Mouse (Mus musculus) intestine, embryonic 14.5 days (tissue): ENCODE measurements around the gene Vsig8. TPM values are rescaled to one million over a fixed set of nuclear protein-coding genes. Genes with fewer than 3 reads are reported as not detected.

ENCODE experiments used
- ATAC-seq: fragments of 200-750 bp; cut with Nextera tagmentation; replicated peaks from 2 replicates; pipeline ENCODE4 v1.8.0; 2017; ENCODE audit warnings: low read depth, moderate number of reproducible peaks, moderate TSS enrichment, moderate library complexity; ENCODE audit not compliant: low FRiP score, low TSS enrichment
- DNase-seq: peaks from one replicate; pipeline ENCODE4 v3.0.0-alpha.2; 2018; ENCODE audit warnings: low spot score
- H3K27ac ChIP-seq: fragments of 300-500 bp; sonication (generic); 2 replicates; pipeline ENCODE4 v1.5.1; 2014; ENCODE audit warnings: low read depth, mild to moderate bottlenecking, control low read depth
- H3K27me3 ChIP-seq: fragments of 300-500 bp; sonication (generic); replicated peaks from 2 replicates; pipeline ENCODE4 v1.6.1; 2014; ENCODE audit warnings: low read length, control low read depth; ENCODE audit not compliant: control insufficient read depth, insufficient read depth
- H3K36me3 ChIP-seq: fragments of 300-500 bp; sonication (generic); 2 replicates; pipeline ENCODE4 v1.6.1; 2014; ENCODE audit warnings: low read length, control low read depth; ENCODE audit not compliant: control insufficient read depth, insufficient read depth
- H3K4me1 ChIP-seq: fragments of 300-500 bp; sonication (generic); replicated peaks from 2 replicates; pipeline ENCODE4 v1.6.1; 2014; ENCODE audit warnings: low read length, control low read depth, mixed read lengths; ENCODE audit not compliant: control insufficient read depth, insufficient read depth
- H3K4me2 ChIP-seq: fragments of 300-500 bp; sonication (generic); 2 replicates; pipeline ENCODE4 v1.6.1; 2014; ENCODE audit warnings: low read length
- H3K4me3 ChIP-seq: fragments of 300-500 bp; sonication (generic); 2 replicates; pipeline ENCODE4 v1.5.1; 2014; ENCODE audit warnings: low read depth, low read length, control low read depth, mixed read lengths
- H3K9ac ChIP-seq: fragments of 300-500 bp; sonication (generic); 2 replicates; pipeline ENCODE4 v1.6.1; 2014; ENCODE audit warnings: mild to moderate bottlenecking, low read length
- H3K9me3 ChIP-seq: fragments of 300-500 bp; sonication (generic); 2 replicates; pipeline ENCODE4 v1.6.1; 2016; ENCODE audit warnings: low read length, control low read depth; ENCODE audit not compliant: control insufficient read depth
- WGBS: fragments of 180-500 bp; shearing (Covaris S2); extraction: QIAGEN DNeasy Blood & Tissue Kit; methylation state at CpG from one replicate; pipeline ENCODE4 v1.1.7; 2014; 5-methylcytosine and 5-hydroxymethylcytosine counted together
- polyA plus RNA-seq: library from polyadenylated mRNA; unstranded; fragments of >200 nt; fragmentation: Nextera tagmentation; extraction: Ambion mirVana; gene quantifications from 2 replicates; pipeline ENCODE4 v1.2.1, GENCODE M21; 2014

Vsig8 gene
- polyA plus RNA-seq, 1 experiment from 2014 or later = 0.35 TPM

DNA sequence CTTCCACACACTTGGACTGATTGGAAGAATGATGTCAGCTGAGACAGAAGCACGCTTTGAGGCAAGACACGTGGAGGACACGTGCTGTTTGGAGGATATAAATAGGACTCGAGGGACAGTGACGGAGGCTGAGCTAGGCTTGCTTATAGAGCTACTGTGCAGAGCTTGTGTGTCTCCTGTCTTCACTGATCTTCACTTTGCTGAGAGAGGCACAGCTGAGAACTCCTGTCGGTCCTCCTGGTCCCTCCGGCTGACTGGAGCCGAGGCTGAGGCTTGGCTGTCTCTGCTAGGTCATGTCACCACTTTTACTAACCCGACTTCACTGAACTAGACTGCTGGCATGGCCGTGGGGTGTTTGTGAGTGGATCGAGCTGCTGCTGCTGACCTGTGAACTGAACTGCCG is 32.0 kb upstream of the Vsig8 start:
- H3K4me3 ChIP-seq = no peak overlapping the region
- H3K9ac ChIP-seq = no peak overlapping the region
- DNase-seq (no peak), ATAC-seq (no peak)
- no peak overlapping the region for H3K4me2 ChIP-seq
- H3K36me3 ChIP-seq = no peaks in the 10 kb centered on the region
- H3K9me3 ChIP-seq = no peaks in the 10 kb centered on the region
- WGBS = 63% methylated on average over 12 of the region's 12 CpGs
- peaks cover 8% of the 10 kb centered on the region; the same call in 1 of the 2 replicates for H3K4me1 ChIP-seq
- no peak overlapping the region for H3K27ac ChIP-seq
- peaks cover 3% of the 10 kb centered on the region; the same call in 1 of the 2 replicates for H3K27me3 ChIP-seq

- Histone ChIP-seq H3K4me3 (no peak overlapping the region), H3K36me3 (no peaks in the 10 kb centered on the region), H3K9ac (no peak overlapping the region), H3K4me1 (peaks cover 8% of the 10 kb centered on the region; the same call in 1 of the 2 replicates), H3K4me2 (peak overlapping the region; percentile 13; the same call in 1 of the 2 replicates), H3K27me3 (peaks cover 3% of the 10 kb centered on the region; the same call in 1 of the 2 replicates), H3K9me3 (no peaks in the 10 kb centered on the region), H3K27ac (peak overlapping the region; percentile 16; the same call in 1 of the 2 replicates)
- WGBS = 47% methylated on average over 15 of the region's 15 CpGs
- no peak for DNase-seq
- no peak for ATAC-seq
These were observed 30.5 kb upstream of the Vsig8 start for GRCm38 (mm10) chr1:172525027-172525764.

- Histone ChIP-seq H3K9ac (no peak overlapping the region), H3K9me3 (no peaks in the 10 kb centered on the region), H3K36me3 (no peaks in the 10 kb centered on the region), H3K27me3 (peaks cover 3% of the 10 kb centered on the region; the same call in 1 of the 2 replicates), H3K4me1 (peaks cover 8% of the 10 kb centered on the region; the same call in 1 of the 2 replicates), H3K4me3 (no peak overlapping the region), H3K27ac (no peak overlapping the region), H3K4me2 (no peak overlapping the region)
- no peak for ATAC-seq
- 68% methylated on average over 7 of the region's 7 CpGs for WGBS
- no peak for DNase-seq
These were observed 29.8 kb upstream of the Vsig8 start for GRCm38 (mm10) chr1:172525971-172526370.

- no peaks in the 10 kb centered on the region for H3K9me3 ChIP-seq
- H3K4me3 ChIP-seq = no peak overlapping the region
- no peaks in the 10 kb centered on the region for H3K36me3 ChIP-seq
- DNase-seq (no peak), ATAC-seq (no peak)
- no peak overlapping the region for H3K27ac ChIP-seq
- peaks cover 8% of the 10 kb centered on the region for H3K4me1 ChIP-seq
- no peak overlapping the region for H3K4me2 ChIP-seq
- 70% methylated on average over 23 of the region's 23 CpGs for WGBS
- H3K27me3 ChIP-seq = peaks cover 3% of the 10 kb centered on the region; the same call in 1 of the 2 replicates
- H3K9ac ChIP-seq = no peak overlapping the region
These were observed 29.2 kb upstream of the Vsig8 start for GRCm38 (mm10) chr1:172526380-172527081.

DNA sequence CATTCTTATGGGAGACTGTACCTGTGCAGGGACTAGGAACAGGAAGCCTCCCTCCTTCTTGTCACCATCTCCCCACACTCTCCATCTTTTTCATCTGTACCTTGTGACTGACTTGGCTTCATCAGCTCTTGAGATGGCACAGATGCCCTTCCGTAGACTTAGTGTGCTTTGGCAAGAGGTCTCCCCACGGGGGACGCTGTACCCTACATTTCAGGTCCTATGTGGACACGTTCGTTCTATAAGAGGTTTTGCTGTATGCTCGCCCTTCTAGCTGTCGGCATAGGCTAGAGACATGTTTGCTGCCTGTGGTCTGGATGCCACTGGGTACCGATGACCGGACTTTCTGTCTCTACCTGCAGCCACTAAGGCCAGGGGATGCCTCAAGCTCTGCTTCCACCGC is 28.3 kb upstream of the Vsig8 start:
- Histone ChIP-seq H3K9me3 (no peaks in the 10 kb centered on the region), H3K4me3 (no peak overlapping the region), H3K27me3 (peaks cover 3% of the 10 kb centered on the region; the same call in 1 of the 2 replicates), H3K36me3 (no peaks in the 10 kb centered on the region), H3K4me1 (peaks cover 8% of the 10 kb centered on the region), H3K27ac (no peak overlapping the region), H3K4me2 (no peak overlapping the region), H3K9ac (no peak overlapping the region)
- ATAC-seq = no peak
- DNase-seq = no peak
- WGBS = 91% methylated on average over 10 of the region's 10 CpGs

DNA sequence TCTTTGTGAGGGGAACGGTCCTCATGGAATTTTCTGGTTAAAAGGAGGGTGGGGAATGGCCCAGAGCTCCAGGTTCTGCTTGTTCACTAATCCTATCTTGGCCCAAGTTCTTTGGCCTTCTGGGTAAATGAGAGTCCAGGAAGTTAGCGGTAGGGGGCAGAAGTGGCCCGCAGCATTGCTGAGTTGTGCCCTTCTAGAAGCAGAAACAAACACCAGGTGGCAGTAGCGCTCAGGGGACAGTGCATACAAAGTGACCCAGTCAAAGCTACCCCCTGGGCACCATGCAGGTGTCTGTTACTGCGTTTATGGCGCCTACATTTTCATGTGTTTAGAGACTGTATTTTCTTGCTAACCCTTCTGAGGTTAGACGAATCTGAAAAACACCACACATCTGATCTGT is 27.0 kb upstream of the Vsig8 start:
- Histone ChIP-seq H3K27ac (no peak overlapping the region), H3K36me3 (no peaks in the 10 kb centered on the region), H3K4me3 (no peak overlapping the region), H3K4me1 (peaks cover 12% of the 10 kb centered on the region), H3K4me2 (no peak overlapping the region), H3K9ac (no peak overlapping the region), H3K27me3 (peaks cover 3% of the 10 kb centered on the region; the same call in 1 of the 2 replicates), H3K9me3 (no peaks in the 10 kb centered on the region)
- peak; percentile 63 for ATAC-seq
- peak; percentile 92 for DNase-seq
- 8% methylated on average over 7 of the region's 7 CpGs for WGBS

GRCm38 (mm10) chr1:172530544-172531220 is 25.1 kb upstream of the Vsig8 start:
- no peak overlapping the region for H3K4me2 ChIP-seq
- H3K36me3 ChIP-seq = no peaks in the 10 kb centered on the region
- peaks cover 4% of the 10 kb centered on the region for H3K4me1 ChIP-seq
- H3K9ac ChIP-seq = no peak overlapping the region
- H3K27ac ChIP-seq = no peak overlapping the region
- peaks cover 3% of the 10 kb centered on the region; the same call in 1 of the 2 replicates for H3K27me3 ChIP-seq
- no peak overlapping the region for H3K4me3 ChIP-seq
- WGBS = 23% methylated on average over 8 of the region's 8 CpGs
- no peaks in the 10 kb centered on the region for H3K9me3 ChIP-seq
- ATAC-seq = no peak
- DNase-seq = no peak

GRCm38 (mm10) chr1:172532551-172532950 is 23.2 kb upstream of the Vsig8 start:
- H3K27ac ChIP-seq = no peak overlapping the region
- H3K4me2 ChIP-seq = peak overlapping the region; percentile 50
- WGBS = 1% methylated on average over 13 of the region's 13 CpGs
- ATAC-seq = peak; percentile 70
- H3K9me3 ChIP-seq = no peaks in the 10 kb centered on the region
- peak overlapping the region; percentile 23 for H3K4me3 ChIP-seq
- peaks cover 4% of the 10 kb centered on the region for H3K4me1 ChIP-seq
- no peaks in the 10 kb centered on the region for H3K36me3 ChIP-seq
- no peaks in the 10 kb centered on the region for H3K27me3 ChIP-seq
- no peak overlapping the region for H3K9ac ChIP-seq
- no peak for DNase-seq
